Mouse (Mus musculus) right cerebral cortex, postnatal 10 days (tissue): Measurements from ENCODE around the gene Gna12.

Experiments
- DNase-seq, 2 experiments: peaks; one replicate each; pipeline ENCODE4 v3.0.0; 2021; ENCODE audit warnings: low spot score in 2 of 2

The Gna12 gene

GRCm38 (mm10) chr5:140830314-140831063 lies at the start of gene Gna12:
Gene Gna12 (minus strand): TSS chr5:140830431.
- peak; percentile 99 for DNase-seq

- DNase-seq: no peak
Observed at GRCm38 (mm10) chr5:140878644-140879043, 48.4 kb upstream of the Gna12 start.

DNA sequence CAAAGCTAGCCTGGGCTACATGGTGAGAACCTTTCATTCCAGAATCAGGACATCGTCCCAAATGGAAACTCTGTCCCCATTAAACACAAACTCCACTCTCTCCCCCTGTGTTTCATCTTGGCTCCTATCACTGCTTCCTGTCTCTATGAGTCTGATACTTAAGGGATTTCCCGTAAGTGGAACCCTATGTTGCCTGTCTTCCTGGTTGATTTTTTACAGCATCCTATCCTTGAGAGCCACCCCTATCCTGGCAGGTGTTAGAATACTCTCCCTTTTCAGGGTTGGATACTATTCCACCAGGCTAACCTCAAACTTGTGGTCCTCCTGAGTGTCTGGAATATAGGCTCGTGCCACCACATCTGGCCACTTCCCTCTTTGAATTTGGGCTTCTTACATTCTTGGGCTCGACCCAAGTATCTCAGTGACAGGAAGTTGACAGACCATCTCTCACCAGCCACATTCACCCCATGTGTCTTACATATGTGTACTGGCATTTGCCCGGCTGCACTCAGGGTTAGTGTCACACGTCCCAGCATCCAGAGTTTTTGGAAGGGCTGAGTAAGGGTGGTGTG lies 43.6 kb upstream of the Gna12 start:
- DNase-seq: no peak

GRCm38 (mm10) chr5:140873039-140873551 lies 42.9 kb upstream of the Gna12 start:
- peak in 1 of 2 experiments; percentile 44 for DNase-seq

DNA sequence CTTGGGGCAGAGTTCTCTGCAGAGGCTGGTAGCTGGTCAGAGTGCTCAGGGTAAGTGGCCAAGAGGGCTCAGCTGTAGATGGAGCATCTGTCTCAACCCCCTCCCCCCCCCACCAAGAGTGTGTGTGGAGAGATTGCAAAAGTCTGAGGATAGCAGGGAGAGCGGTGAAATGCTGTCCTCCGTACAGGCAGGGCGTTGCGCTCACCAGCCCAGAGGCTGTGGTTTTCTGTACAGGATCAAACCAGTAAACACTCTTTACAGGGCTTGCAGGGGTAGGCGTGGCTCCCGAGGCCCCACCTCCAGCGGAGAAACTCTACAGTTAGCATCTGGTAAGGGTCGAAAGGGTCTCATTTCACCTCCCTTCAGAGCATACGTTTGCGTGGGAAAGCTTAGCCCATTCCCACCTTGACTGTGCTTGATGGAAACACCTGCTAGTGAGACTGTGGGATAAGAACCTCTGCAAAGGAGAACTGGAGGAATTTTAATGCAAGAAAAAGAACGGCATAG lies 42.4 kb upstream of the Gna12 start:
- DNase-seq: no peak

DNA sequence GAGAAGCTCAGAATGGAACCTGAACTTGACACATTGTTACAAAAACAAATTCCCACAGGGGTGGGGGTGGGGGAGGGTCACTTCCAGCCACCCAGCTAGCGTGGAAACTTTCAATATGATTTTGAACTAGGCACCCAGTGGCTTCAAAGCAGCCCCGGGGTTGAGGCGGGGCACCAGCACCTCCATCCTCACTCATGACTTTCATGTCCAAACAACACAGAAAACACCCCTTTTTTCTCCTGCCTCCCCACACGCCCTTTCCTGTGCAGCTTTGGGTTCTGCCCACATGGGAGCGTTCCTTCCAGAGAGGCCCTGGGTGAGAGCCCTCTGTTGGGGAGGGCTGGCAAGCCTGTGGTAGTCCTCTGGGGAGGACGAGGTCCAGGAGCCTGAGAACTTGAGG lies 41.0 kb upstream of the Gna12 start:
- DNase-seq: no peak

DNA sequence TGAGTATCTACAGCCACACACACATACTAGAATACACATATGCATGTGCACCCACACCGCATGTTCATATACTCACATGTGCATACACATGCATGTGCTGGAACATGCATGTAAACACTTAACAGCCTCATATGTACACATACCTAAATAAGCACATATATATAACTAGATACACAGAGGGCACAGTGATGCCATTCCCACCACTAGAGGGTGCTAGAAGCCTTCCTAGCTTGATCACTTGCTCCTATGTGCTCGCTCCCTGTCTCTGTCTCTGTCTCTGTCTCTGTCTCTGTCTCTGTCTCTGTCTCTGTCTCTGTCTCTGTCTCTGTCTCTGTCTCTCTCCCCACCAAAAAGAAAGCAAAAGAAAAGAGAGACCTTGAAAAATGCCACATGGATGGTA lies 38.8 kb upstream of the Gna12 start:
- peak; percentile 62 to 79 for DNase-seq

GRCm38 (mm10) chr5:140859730-140860129 lies 29.5 kb upstream of the Gna12 start:
- peak in 1 of 2 experiments; percentile 21 for DNase-seq

- DNase-seq: no peak
Observed at GRCm38 (mm10) chr5:140858335-140858734, 28.1 kb upstream of the Gna12 start.

DNA sequence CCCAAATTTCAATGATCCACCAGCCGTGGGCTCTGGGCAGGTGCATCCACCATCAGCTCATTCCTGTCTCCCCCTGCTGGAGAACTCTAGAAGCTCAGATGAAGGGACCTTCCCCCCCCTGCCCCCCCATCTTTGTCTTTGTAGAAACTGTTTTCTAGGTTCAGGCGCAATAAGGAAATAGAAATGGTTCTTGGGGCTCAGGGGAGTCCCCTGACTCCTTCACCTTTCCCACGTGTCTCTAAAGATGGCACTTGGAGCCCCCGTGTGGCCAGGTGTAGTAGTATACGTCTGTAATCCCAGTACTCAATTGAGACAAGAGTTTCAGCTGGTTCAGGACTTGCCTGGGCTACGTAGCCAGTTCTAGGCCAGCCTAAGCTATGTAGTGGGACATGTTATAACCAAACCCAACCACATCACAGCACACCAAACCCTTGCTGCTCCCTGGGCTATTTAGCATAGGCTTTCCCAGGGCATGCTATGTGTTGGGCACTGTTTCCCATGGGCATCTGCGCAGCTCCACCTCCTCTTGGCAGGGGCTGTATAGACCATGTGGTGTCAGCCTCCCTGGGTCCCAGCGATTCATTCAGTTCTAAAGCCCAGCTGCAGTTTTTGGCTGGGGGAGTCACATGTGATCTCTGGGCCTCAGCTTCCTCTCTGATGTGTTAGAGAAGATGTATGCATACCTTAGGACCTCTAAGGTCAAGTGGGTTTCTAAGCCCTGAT lies 27.4 kb upstream of the Gna12 start:
- DNase-seq: peak in 1 of 2 experiments; percentile 32

- peak in 1 of 2 experiments; percentile 20 for DNase-seq
Observed at GRCm38 (mm10) chr5:140855909-140856530, 25.8 kb upstream of the Gna12 start.

GRCm38 (mm10) chr5:140854700-140855099 lies 24.5 kb upstream of the Gna12 start:
- DNase-seq: no peak

- DNase-seq: no peak
Observed at GRCm38 (mm10) chr5:140853723-140854122, 23.5 kb upstream of the Gna12 start.

DNA sequence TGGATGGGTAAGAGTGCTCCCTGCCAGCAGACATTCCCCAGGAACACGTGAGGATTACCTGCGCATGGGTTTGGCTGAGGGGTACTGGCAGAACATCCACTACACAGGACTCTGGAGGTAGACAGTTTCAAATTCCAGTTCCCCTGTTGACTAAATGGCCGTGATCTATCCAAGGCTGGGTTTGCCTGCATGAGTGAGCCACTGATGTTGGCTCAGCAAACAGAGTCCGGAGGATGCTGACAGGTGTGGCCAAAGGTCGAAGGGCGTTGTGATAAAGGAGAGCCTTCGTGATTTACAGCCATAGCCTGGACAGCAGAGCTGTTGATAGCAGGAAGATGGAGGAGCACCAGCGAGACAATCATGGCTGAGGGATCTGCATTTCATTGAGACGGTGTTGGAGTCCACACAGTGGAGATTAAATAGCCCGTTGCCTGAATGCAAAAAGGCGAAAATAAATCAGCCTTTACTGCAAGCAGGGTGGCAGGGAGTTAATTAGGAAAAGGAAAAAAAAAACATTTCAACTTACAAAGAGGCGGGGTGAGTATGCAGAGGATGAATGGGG lies 22.3 kb upstream of the Gna12 start:
- DNase-seq: peak in 1 of 2 experiments; percentile 17

GRCm38 (mm10) chr5:140847300-140847729 lies 17.1 kb upstream of the Gna12 start:
- peak; percentile 66 to 71 for DNase-seq

DNA sequence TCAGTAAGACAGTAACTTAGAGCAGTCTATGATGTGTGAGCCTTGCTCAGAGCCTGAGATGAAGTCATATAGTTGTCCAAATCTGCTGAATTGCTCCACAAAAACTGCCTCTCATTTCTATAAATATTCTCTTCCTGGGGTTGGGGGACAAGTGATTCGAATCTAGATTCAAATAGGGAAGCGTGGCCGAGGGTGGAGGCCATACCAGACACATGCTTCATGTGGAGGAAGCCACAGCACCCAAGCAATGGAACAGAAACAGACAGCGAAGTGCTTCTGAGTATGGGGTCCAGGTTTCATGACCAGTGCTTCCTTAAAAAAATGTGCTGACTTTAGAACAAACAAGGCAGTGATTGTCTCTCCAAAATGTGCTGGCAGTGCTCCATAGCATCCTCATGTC lies 11.7 kb upstream of the Gna12 start:
- DNase-seq: no peak

GRCm38 (mm10) chr5:140831064-140831431 lies 817 bp upstream of the Gna12 start:
- DNase-seq: peak in 1 of 2 experiments; percentile 19

DNA sequence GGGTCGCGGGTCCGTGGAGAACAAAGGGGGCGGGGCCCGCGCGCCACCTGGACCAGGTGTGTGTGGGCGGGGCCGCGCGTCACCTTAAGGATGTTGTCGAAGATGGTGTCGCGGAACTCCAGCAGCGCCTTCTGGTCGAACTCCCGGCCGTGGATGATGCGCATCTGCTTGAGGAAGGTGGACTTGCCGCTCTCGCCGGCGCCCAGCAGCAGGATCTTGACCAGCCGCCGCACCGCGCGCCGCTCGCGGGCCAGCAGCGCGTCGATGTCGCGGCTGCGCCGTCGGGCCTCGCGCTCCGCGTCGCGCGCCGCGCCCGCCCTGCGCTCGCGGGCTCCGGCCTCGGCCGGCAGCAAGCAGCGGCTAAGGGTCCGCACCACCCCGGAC lies 328 bp downstream of the Gna12 start:
- DNase-seq: peak; percentile 63 to 73

GRCm38 (mm10) chr5:140829081-140829910 lies 935 bp downstream of the Gna12 start:
- peak in 1 of 2 experiments; percentile 25 for DNase-seq

- DNase-seq: no peak
Observed at GRCm38 (mm10) chr5:140828363-140828762, 1.9 kb downstream of the Gna12 start.

GRCm38 (mm10) chr5:140827896-140828295 lies 2.3 kb downstream of the Gna12 start:
- no peak for DNase-seq
